Mouse (Mus musculus): ENCODE measurements around the gene Mindy2. TPM values are rescaled to one million over a fixed set of nuclear protein-coding genes. Genes with fewer than 3 reads are reported as not detected.

The Mindy2 gene
- total RNA-seq, 2 experiments from 2014 or later = 78.0 to 97.3 TPM

- peak; percentile 80 for ATAC-seq (replicated peaks; ENCODE audit: low FRiP score, poor library complexity, severe bottlenecking)
Observed at GRCm38 (mm10) chr9:70670381-70670780, 13.4 kb upstream of the Mindy2 start.

GRCm38 (mm10) chr9:70669197-70669596, 12.2 kb upstream of the Mindy2 start:
- ATAC-seq (replicated peaks; ENCODE audit: low FRiP score, poor library complexity, severe bottlenecking) = peak; percentile 83

- no peak for ATAC-seq (replicated peaks; ENCODE audit: low FRiP score, poor library complexity, severe bottlenecking)
Observed at GRCm38 (mm10) chr9:70668048-70668447, 11.1 kb upstream of the Mindy2 start.

GRCm38 (mm10) chr9:70666811-70667210, 9.8 kb upstream of the Mindy2 start:
- no peak for ATAC-seq (replicated peaks; ENCODE audit: low FRiP score, poor library complexity, severe bottlenecking)

- ATAC-seq (replicated peaks; ENCODE audit: low FRiP score, poor library complexity, severe bottlenecking) = no peak
Observed at GRCm38 (mm10) chr9:70665372-70666145, 8.6 kb upstream of the Mindy2 start.

- no peak for ATAC-seq (replicated peaks; ENCODE audit: low FRiP score, poor library complexity, severe bottlenecking)
Observed at GRCm38 (mm10) chr9:70664847-70665246, 7.9 kb upstream of the Mindy2 start.

- no peak for ATAC-seq (replicated peaks; ENCODE audit: low FRiP score, poor library complexity, severe bottlenecking)
Observed at GRCm38 (mm10) chr9:70658266-70658665, 1.3 kb upstream of the Mindy2 start.

GRCm38 (mm10) chr9:70656130-70657007, 605 bp downstream of the Mindy2 start, which contains the start of gene Gm10642:
TSS of gene Gm10642 (plus strand) at chr9:70656251.
- peak; percentile 64 for ATAC-seq (replicated peaks; ENCODE audit: low FRiP score, poor library complexity, severe bottlenecking)

GRCm38 (mm10) chr9:70655764-70656129, 1.2 kb downstream of the Mindy2 start:
- no peak for ATAC-seq (replicated peaks; ENCODE audit: low FRiP score, poor library complexity, severe bottlenecking)

GRCm38 (mm10) chr9:70654496-70654895, 2.5 kb downstream of the Mindy2 start:
- no peak for ATAC-seq (replicated peaks; ENCODE audit: low FRiP score, poor library complexity, severe bottlenecking)

GRCm38 (mm10) chr9:70653875-70654274, 3.1 kb downstream of the Mindy2 start:
- ATAC-seq (replicated peaks; ENCODE audit: low FRiP score, poor library complexity, severe bottlenecking) = no peak

GRCm38 (mm10) chr9:70652221-70652620, 4.8 kb downstream of the Mindy2 start:
- ATAC-seq (replicated peaks; ENCODE audit: low FRiP score, poor library complexity, severe bottlenecking) = no peak

GRCm38 (mm10) chr9:70650994-70651393, 6.0 kb downstream of the Mindy2 start:
- no peak for ATAC-seq (replicated peaks; ENCODE audit: low FRiP score, poor library complexity, severe bottlenecking)

- no peak for ATAC-seq (replicated peaks; ENCODE audit: low FRiP score, poor library complexity, severe bottlenecking)
Observed at GRCm38 (mm10) chr9:70650260-70650659, 6.7 kb downstream of the Mindy2 start.

- ATAC-seq (replicated peaks; ENCODE audit: low FRiP score, poor library complexity, severe bottlenecking) = no peak
Observed at GRCm38 (mm10) chr9:70636748-70637147, 20.2 kb downstream of the Mindy2 start.

GRCm38 (mm10) chr9:70631665-70632064, 25.3 kb downstream of the Mindy2 start:
- ATAC-seq (replicated peaks; ENCODE audit: low FRiP score, poor library complexity, severe bottlenecking) = no peak

GRCm38 (mm10) chr9:70629711-70630110, 27.3 kb downstream of the Mindy2 start:
- ATAC-seq (replicated peaks; ENCODE audit: low FRiP score, poor library complexity, severe bottlenecking) = no peak

- ATAC-seq (replicated peaks; ENCODE audit: low FRiP score, poor library complexity, severe bottlenecking) = no peak
Observed at GRCm38 (mm10) chr9:70611026-70611673, 45.8 kb downstream of the Mindy2 start.

- no peak for ATAC-seq (replicated peaks; ENCODE audit: low FRiP score, poor library complexity, severe bottlenecking)
Observed at GRCm38 (mm10) chr9:70602186-70602845, 54.7 kb downstream of the Mindy2 start.

GRCm38 (mm10) chr9:70598271-70598670, 58.7 kb downstream of the Mindy2 start:
- no peak for ATAC-seq (replicated peaks; ENCODE audit: low FRiP score, poor library complexity, severe bottlenecking)
